Mouse (Mus musculus) adrenal gland, adult 8-10 months (tissue): ENCODE measurements around the gene Pate4. TPM values are rescaled to one million over a fixed set of nuclear protein-coding genes. Genes with fewer than 3 reads are reported as not detected.

Experiments used
- total RNA-seq, 4 experiments: library from RNA; stranded (reverse); gene quantifications; 2 replicates each; pipeline ENCODE4 v1.2.4; 2022

Gene Pate4
- total RNA-seq, 4 experiments from 2014 or later: not detected

Other genes with a start within 250 kb of the Pate4 start
- 10 to 100 TPM; 11.2 to 15.8 (median 12.5) TPM for gene Cdon, start 190.8 kb downstream of the Pate4 start, total RNA-seq
- gene Gm1113, start 93.7 kb downstream of the Pate4 start, total RNA-seq: not detected
- 1 to 10 TPM; 1.2 to 2.0 (median 1.3) TPM for gene Ddx25, start 53.4 kb downstream of the Pate4 start, total RNA-seq
- 10 to 100 TPM; 12.5 to 15.0 (median 14.5) TPM for gene Pus3, start 53.3 kb downstream of the Pate4 start, total RNA-seq
- under 1 TPM in 3 of 4 experiments, not detected in 1; 0.17 to 0.46 (median 0.30) TPM for gene Pate2, start 41.7 kb downstream of the Pate4 start, total RNA-seq
- gene Hyls1, start 41.5 kb downstream of the Pate4 start, total RNA-seq: 1 to 10 TPM; 4.2 to 4.8 (median 4.6) TPM
- gene Pate3, start 36.3 kb upstream of the Pate4 start, total RNA-seq: not detected
- gene Pate1, start 75.4 kb upstream of the Pate4 start, total RNA-seq: not detected
- not detected for gene Gm17677, start 129.1 kb upstream of the Pate4 start, total RNA-seq
- gene Gm17727, start 166.2 kb upstream of the Pate4 start, total RNA-seq: not detected
- gene Gm27235, start 178.2 kb upstream of the Pate4 start, total RNA-seq: not detected
- not detected for gene D730048I06Rik, start 178.2 kb upstream of the Pate4 start, total RNA-seq
- gene 9230110F15Rik, start 232.2 kb upstream of the Pate4 start, total RNA-seq: not detected